Mouse (Mus musculus): ENCODE measurements around the gene Map2k2. TPM values are rescaled to one million over a fixed set of nuclear protein-coding genes. Genes with fewer than 3 reads are reported as not detected.
"Not testable (repeated sequence)": the region's sequence is repeated elsewhere in the genome, so short reads cannot be mapped to it uniquely, and the experiment has no call there.

The Map2k2 gene
- polyA plus RNA-seq, 1 experiment = 53.0 TPM

- H3K9ac ChIP-seq (ENCODE audit: low read depth, poor library complexity, severe bottlenecking) = peak overlapping the region; percentile 37
- no peaks in the 10 kb centered on the region for H3K9me3 ChIP-seq (replicated peaks; ENCODE audit: control insufficient read depth, insufficient read depth, low read length, poor library complexity, severe bottlenecking)
- peaks cover 29% of the 10 kb centered on the region for H3K36me3 ChIP-seq (ENCODE audit: control insufficient read depth, insufficient read depth, low read length, poor library complexity, severe bottlenecking)
- TF ChIP-seq POLR2A (IDR thresholded peaks at IDR 0.05; ENCODE audit: insufficient read depth, low read length) (no peak), CTCF (IDR thresholded peaks at IDR 0.05; ENCODE audit: low read depth, low read length) (no peak), EP300 (IDR thresholded peaks at IDR 0.05; ENCODE audit: insufficient read depth, low read depth, low read length) (no peak)
- H3K27ac ChIP-seq (ENCODE audit: insufficient read depth, low read length) = peak overlapping the region; percentile 64
- H3K27me3 ChIP-seq (ENCODE audit: control insufficient read depth, insufficient read depth, low read length, poor library complexity, severe bottlenecking) = no peaks in the 10 kb centered on the region
- H3K4me1 ChIP-seq (ENCODE audit: control insufficient read depth, insufficient read depth, low read length) = no peaks in the 10 kb centered on the region
- peak overlapping the region; percentile 68 for H3K4me3 ChIP-seq (ENCODE audit: low read depth, low read length)
Measured at GRCm38 (mm10) chr10:81174617-81175344, 69.1 kb downstream of the Map2k2 start.

GRCm38 (mm10) chr10:81175345-81175701, 69.6 kb downstream of the Map2k2 start:
- not testable (repeated sequence) for H3K4me3 ChIP-seq (ENCODE audit: low read depth, low read length); H3K27me3 ChIP-seq (ENCODE audit: control insufficient read depth, insufficient read depth, low read length, poor library complexity, severe bottlenecking); H3K9me3 ChIP-seq (replicated peaks; ENCODE audit: control insufficient read depth, insufficient read depth, low read length, poor library complexity, severe bottlenecking); H3K4me1 ChIP-seq (ENCODE audit: control insufficient read depth, insufficient read depth, low read length)
- H3K27ac ChIP-seq (ENCODE audit: insufficient read depth, low read length) = peak overlapping the region; percentile 39; the same call in 1 of the 2 replicates
- H3K36me3 ChIP-seq (ENCODE audit: control insufficient read depth, insufficient read depth, low read length, poor library complexity, severe bottlenecking) = peaks cover 34% of the 10 kb centered on the region
- peak overlapping the region; percentile 37; the same call in 1 of the 2 replicates for H3K9ac ChIP-seq (ENCODE audit: low read depth, poor library complexity, severe bottlenecking)

- Histone ChIP-seq H3K9ac (ENCODE audit: low read depth, poor library complexity, severe bottlenecking) (peak overlapping the region; percentile 37; the same call in 1 of the 2 replicates), H3K36me3 (ENCODE audit: control insufficient read depth, insufficient read depth, low read length, poor library complexity, severe bottlenecking) (peaks cover 41% of the 10 kb centered on the region), H3K4me1 (ENCODE audit: control insufficient read depth, insufficient read depth, low read length) (no peaks in the 10 kb centered on the region), H3K9me3 (replicated peaks; ENCODE audit: control insufficient read depth, insufficient read depth, low read length, poor library complexity, severe bottlenecking) (no peaks in the 10 kb centered on the region), H3K4me3 (ENCODE audit: low read depth, low read length) (peak overlapping the region; percentile 55), H3K27ac (ENCODE audit: insufficient read depth, low read length) (peak overlapping the region; percentile 39), H3K27me3 (ENCODE audit: control insufficient read depth, insufficient read depth, low read length, poor library complexity, severe bottlenecking) (no peaks in the 10 kb centered on the region)
- no peak for TF ChIP-seq CTCF (IDR thresholded peaks at IDR 0.05; ENCODE audit: low read depth, low read length)
- no peak for TF ChIP-seq EP300 (IDR thresholded peaks at IDR 0.05; ENCODE audit: insufficient read depth, low read depth, low read length)
- TF ChIP-seq POLR2A (IDR thresholded peaks at IDR 0.05; ENCODE audit: insufficient read depth, low read length) = no peak
Measured at GRCm38 (mm10) chr10:81175936-81176465, 70.3 kb downstream of the Map2k2 start.

- no peaks in the 10 kb centered on the region for H3K27me3 ChIP-seq (ENCODE audit: control insufficient read depth, insufficient read depth, low read length, poor library complexity, severe bottlenecking)
- H3K4me3 ChIP-seq (ENCODE audit: low read depth, low read length) = peak within 1 kb of the TSS; percentile 70
- peaks cover 48% of the 10 kb centered on the region for H3K36me3 ChIP-seq (ENCODE audit: control insufficient read depth, insufficient read depth, low read length, poor library complexity, severe bottlenecking)
- H3K27ac ChIP-seq (ENCODE audit: insufficient read depth, low read length) = peak within 1 kb of the TSS; percentile 49
- peak within 1 kb of the TSS; percentile 93 for H3K9ac ChIP-seq (ENCODE audit: low read depth, poor library complexity, severe bottlenecking)
- no peaks in the 10 kb centered on the region for H3K9me3 ChIP-seq (replicated peaks; ENCODE audit: control insufficient read depth, insufficient read depth, low read length, poor library complexity, severe bottlenecking)
- no peak for TF ChIP-seq EP300 (IDR thresholded peaks at IDR 0.05; ENCODE audit: insufficient read depth, low read depth, low read length)
- TF ChIP-seq CTCF (IDR thresholded peaks at IDR 0.05; ENCODE audit: low read depth, low read length) = no peak
- no peak for TF ChIP-seq POLR2A (IDR thresholded peaks at IDR 0.05; ENCODE audit: insufficient read depth, low read length)
- H3K4me1 ChIP-seq (ENCODE audit: control insufficient read depth, insufficient read depth, low read length) = no peaks in the 10 kb centered on the region
Measured at GRCm38 (mm10) chr10:81176466-81177271, 71.0 kb downstream of the Map2k2 start, which contains the start of gene Eef2. TSS of gene Eef2 (plus strand) at chr10:81176631.

GRCm38 (mm10) chr10:81177491-81177925, 71.8 kb downstream of the Map2k2 start:
- no peaks in the 10 kb centered on the region for H3K27me3 ChIP-seq (ENCODE audit: control insufficient read depth, insufficient read depth, low read length, poor library complexity, severe bottlenecking)
- peak overlapping the region; percentile 49 for H3K27ac ChIP-seq (ENCODE audit: insufficient read depth, low read length)
- H3K9ac ChIP-seq (ENCODE audit: low read depth, poor library complexity, severe bottlenecking) = peak overlapping the region; percentile 93
- no peaks in the 10 kb centered on the region for H3K9me3 ChIP-seq (replicated peaks; ENCODE audit: control insufficient read depth, insufficient read depth, low read length, poor library complexity, severe bottlenecking)
- peak overlapping the region; percentile 70 for H3K4me3 ChIP-seq (ENCODE audit: low read depth, low read length)
- H3K36me3 ChIP-seq (ENCODE audit: control insufficient read depth, insufficient read depth, low read length, poor library complexity, severe bottlenecking) = peaks cover 53% of the 10 kb centered on the region
- H3K4me1 ChIP-seq (ENCODE audit: control insufficient read depth, insufficient read depth, low read length) = no peaks in the 10 kb centered on the region
- TF ChIP-seq EP300 (IDR thresholded peaks at IDR 0.05; ENCODE audit: insufficient read depth, low read depth, low read length) = no peak
- TF ChIP-seq CTCF (IDR thresholded peaks at IDR 0.05; ENCODE audit: low read depth, low read length) = no peak
- no peak for TF ChIP-seq POLR2A (IDR thresholded peaks at IDR 0.05; ENCODE audit: insufficient read depth, low read length)
